Mouse (Mus musculus) midbrain, postnatal 0 days (tissue): Measurements from ENCODE around the gene Tmco1. TPM values are rescaled to one million over a fixed set of nuclear protein-coding genes. Genes with fewer than 3 reads are reported as not detected.

Experiments used
- ATAC-seq: fragments of 200-750 bp; cut with Nextera tagmentation; 2 replicates; pipeline ENCODE4 v1.8.0; 2017; ENCODE audit warnings: moderate number of reproducible peaks, mild to moderate bottlenecking, moderate TSS enrichment, moderate library complexity; ENCODE audit not compliant: low FRiP score
- DNase-seq: peaks from one replicate; pipeline ENCODE4 v3.0.0-alpha.2; 2015; ENCODE audit warnings: low spot score
- H3K27ac ChIP-seq: fragments of 300-500 bp; sonication (generic); 2 replicates; pipeline ENCODE4 v1.5.1; 2014; ENCODE audit warnings: low read depth, mild to moderate bottlenecking, low read length, mixed read lengths
- H3K27me3 ChIP-seq: fragments of 300-500 bp; sonication (generic); 2 replicates; pipeline ENCODE4 v1.6.1; 2014; ENCODE audit warnings: low read length, control low read depth, mixed read lengths; ENCODE audit not compliant: insufficient read depth
- H3K36me3 ChIP-seq: fragments of 300-500 bp; sonication (generic); 2 replicates; pipeline ENCODE4 v1.6.1; 2014; ENCODE audit warnings: low read length, control low read depth, mixed read lengths; ENCODE audit not compliant: insufficient read depth
- H3K4me1 ChIP-seq: fragments of 300-500 bp; sonication (generic); 2 replicates; pipeline ENCODE4 v1.6.1; 2014; ENCODE audit warnings: mild to moderate bottlenecking, control low read depth, antibody characterized with exemption, low read length, mixed read lengths; ENCODE audit not compliant: insufficient read depth
- H3K4me2 ChIP-seq: fragments of 300-500 bp; sonication (generic); 2 replicates; pipeline ENCODE4 v1.6.1; 2014; ENCODE audit warnings: low read depth, mild to moderate bottlenecking, low read length, mixed read lengths; ENCODE audit not compliant: poor library complexity, severe bottlenecking
- H3K4me3 ChIP-seq: fragments of 300-500 bp; sonication (generic); 2 replicates; pipeline ENCODE4 v1.5.1; 2014; ENCODE audit warnings: low read depth, mild to moderate bottlenecking, low read length, moderate library complexity
- H3K9ac ChIP-seq: fragments of 300-500 bp; sonication (generic); replicated peaks from 2 replicates; pipeline ENCODE4 v1.6.1; 2014; ENCODE audit warnings: mild to moderate bottlenecking, low read length, moderate library complexity, mixed read lengths; ENCODE audit not compliant: poor library complexity, severe bottlenecking
- H3K9me3 ChIP-seq: fragments of 300-500 bp; sonication (generic); 2 replicates; pipeline ENCODE4 v1.6.1; 2016; ENCODE audit warnings: low read length, control low read depth
- CTCF ChIP-seq: IDR thresholded peaks from 2 replicates; pipeline ENCODE4 v1.5.1; 2016; ENCODE audit warnings: antibody characterized with exemption, mild to moderate bottlenecking
- WGBS: fragments of 180-500 bp; shearing (Covaris S2); extraction: QIAGEN DNeasy Blood & Tissue Kit; methylation state at CpG from one replicate; pipeline ENCODE4 v1.1.7; 2014; 5-methylcytosine and 5-hydroxymethylcytosine counted together
- polyA plus RNA-seq: library from polyadenylated mRNA; unstranded; fragments of >200 nt; fragmentation: Nextera tagmentation; extraction: Ambion mirVana; gene quantifications from 2 replicates; pipeline ENCODE4 v1.2.1, GENCODE M21; 2015
- total RNA-seq: library from RNA; depleted of rRNA; stranded (reverse); fragments of >200 nt; gene quantifications from 2 replicates; pipeline ENCODE4 v1.2.3, GENCODE M21; 2014

Gene Tmco1
- total and polyA plus RNA-seq, 2 experiments from 2014 or later = 40.7 to 74.9 TPM

DNA sequence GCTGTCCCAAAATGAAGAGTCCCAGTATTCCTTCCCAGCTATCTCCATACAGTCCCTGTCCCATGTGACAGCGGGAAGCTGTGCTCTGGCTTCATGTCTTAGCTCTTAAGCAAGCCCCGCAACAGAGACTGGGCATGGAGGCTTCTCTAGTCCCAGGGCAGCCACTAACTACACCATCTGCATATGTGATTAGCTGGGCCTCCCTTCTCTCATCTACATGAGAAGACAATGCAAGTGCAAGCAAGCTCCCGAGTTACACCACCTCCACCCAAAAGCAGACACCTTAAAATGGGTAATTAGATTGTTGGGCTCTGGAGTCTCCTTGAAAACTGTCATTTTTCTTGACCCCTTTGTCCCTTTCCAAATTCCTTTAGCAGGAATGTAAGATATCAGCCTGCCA lies 26.1 kb upstream of the Tmco1 start:
- Histone ChIP-seq H3K9ac (no peak overlapping the region), H3K27ac (no peak overlapping the region), H3K4me3 (no peak overlapping the region), H3K36me3 (no peaks in the 10 kb centered on the region), H3K4me1 (peaks cover 3% of the 10 kb centered on the region; the same call in 1 of the 2 replicates), H3K9me3 (no peaks in the 10 kb centered on the region), H3K27me3 (no peaks in the 10 kb centered on the region), H3K4me2 (0 out of 2 replicates have a peak overlapping the region, but pooled peaks have one; percentile 79)
- WGBS = 55% methylated on average over 3 of the region's 3 CpGs
- DNase-seq (no peak), ATAC-seq (no peak)
- no peak for TF ChIP-seq CTCF

DNA sequence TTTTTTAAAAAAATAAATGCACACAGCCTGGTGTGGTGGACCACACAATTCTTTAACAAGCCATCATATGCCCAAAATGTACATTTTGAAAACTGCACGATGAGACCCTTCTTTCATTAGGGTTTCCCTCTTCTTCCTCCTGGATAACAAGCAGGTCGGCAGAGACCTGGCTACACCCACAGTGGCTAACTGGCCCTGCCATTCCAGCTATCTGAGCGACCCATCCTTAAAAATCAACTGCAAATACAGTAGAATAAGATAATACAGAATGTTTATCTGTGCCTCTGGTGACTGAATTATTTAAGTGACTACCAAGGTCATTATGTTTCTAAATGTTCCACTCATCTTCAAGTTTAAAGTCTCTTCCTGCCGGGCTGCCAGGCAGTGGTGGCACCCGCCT lies 25.4 kb upstream of the Tmco1 start:
- ATAC-seq (no peak), DNase-seq (no peak)
- no peaks in the 10 kb centered on the region for H3K27me3 ChIP-seq
- no peak overlapping the region for H3K9ac ChIP-seq
- no peaks in the 10 kb centered on the region for H3K36me3 ChIP-seq
- no peak overlapping the region for H3K27ac ChIP-seq
- H3K9me3 ChIP-seq = no peaks in the 10 kb centered on the region
- H3K4me1 ChIP-seq = peaks cover 3% of the 10 kb centered on the region; the same call in 1 of the 2 replicates
- H3K4me2 ChIP-seq = peak overlapping the region; percentile 79
- TF ChIP-seq CTCF = no peak
- peak overlapping the region; percentile 92; the same call in 1 of the 2 replicates for H3K4me3 ChIP-seq
- 58% methylated on average over 5 of the region's 5 CpGs for WGBS

DNA sequence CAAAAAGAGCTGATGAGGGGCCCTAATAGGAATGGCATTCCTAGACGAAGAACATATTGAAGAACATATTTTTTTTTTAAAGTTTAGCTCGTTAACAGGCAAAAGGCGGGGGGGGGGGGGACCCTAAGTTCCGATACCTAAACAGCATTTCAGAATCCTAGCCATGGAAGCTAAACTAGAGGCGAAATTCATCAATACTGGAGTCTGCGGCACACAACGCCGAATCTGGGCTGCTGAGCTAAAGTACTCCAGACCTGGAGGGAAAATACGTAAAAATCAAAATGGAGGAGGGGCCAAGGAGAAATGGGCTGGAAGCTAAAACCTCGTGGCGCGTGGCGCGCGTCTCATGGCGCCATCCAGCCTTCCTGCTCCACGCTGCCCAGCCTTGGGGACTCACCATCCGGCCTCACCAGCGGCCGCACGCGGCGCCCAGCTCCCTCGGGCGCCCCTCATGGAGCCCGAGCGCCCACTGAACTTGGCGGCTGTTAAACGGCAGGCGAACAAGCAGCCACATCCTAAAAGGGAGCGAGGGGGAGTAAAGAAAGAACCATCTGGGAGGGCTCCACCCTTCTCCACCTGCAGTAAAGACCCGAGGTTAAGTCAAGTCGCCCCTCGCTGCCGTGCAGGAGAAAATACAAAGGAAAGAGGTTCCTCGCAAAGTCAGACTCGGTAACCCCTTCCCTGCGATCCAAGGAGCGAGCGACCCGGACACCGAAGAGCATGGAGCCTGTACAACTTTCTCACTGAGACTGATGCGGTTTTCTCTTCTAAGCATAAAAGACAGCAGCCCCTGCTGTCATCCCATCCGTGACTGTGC lies 24.5 kb upstream of the Tmco1 start:
- Histone ChIP-seq H3K27me3 (no peaks in the 10 kb centered on the region), H3K4me1 (peaks cover 3% of the 10 kb centered on the region; the same call in 1 of the 2 replicates), H3K4me2 (peak overlapping the region; percentile 79), H3K36me3 (no peaks in the 10 kb centered on the region), H3K9me3 (no peaks in the 10 kb centered on the region), H3K4me3 (peak overlapping the region; percentile 92), H3K9ac (peak overlapping the region; percentile 84), H3K27ac (peak overlapping the region; percentile 88)
- DNase-seq (peak; percentile 72), ATAC-seq (peak; percentile 31)
- no peak for TF ChIP-seq CTCF
- 1% methylated on average over 44 of the region's 44 CpGs for WGBS

DNA sequence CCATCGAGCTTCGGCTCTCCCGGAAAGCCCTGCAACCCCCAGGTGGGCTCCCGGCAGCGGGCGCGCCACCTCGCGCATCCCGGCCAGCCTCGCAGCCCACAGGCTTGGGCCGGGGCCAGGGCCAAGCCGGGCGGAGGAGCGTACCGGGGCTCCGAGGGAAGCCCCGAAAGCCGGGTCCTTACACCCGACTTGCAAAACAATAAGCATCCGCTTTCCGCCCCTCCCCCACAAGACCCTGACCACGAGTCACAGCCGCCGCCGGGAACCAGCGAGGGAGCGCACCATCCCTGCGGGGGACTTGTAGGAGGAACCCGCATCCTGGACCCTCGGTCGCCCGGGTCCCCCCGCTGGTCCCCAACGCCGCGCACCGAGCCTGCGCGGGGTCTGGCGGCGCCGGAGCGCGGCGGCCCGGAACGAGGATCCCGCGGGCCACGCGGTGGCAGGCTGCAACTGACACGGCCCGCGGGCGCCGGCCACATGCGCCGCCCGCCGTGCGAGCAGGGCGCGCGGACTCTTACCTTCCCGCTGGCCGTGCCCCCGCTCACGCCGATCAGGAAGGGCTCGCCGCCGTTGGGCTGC lies 23.8 kb upstream of the Tmco1 start:
- 0% methylated on average over 56 of the region's 73 CpGs for WGBS
- ATAC-seq = peak; percentile 48
- DNase-seq = peak; percentile 65

DNA sequence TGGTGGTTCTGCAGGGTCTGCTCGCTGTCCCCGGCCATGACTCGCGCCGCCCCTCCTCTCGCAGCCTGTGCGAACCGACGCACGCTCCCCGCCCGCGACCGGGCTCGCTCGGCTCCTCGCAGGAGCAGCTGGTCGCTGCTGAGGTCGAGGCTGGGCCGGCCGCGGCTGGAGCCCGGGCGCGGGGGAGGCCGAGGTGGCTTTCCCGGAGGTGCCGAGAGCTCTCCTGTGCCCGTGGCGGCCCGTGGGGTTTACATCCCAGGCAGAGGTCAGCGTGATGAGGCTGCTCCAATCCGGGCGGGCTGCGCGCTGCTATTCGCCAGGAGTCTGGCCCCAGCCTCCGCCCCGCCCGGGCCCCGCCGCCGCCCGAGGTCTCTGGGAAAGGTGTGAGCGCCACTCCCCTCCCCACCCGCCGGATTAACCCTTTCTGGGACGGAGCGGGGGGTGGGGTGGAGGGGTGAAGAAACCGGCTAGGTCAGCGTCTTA lies 23.3 kb upstream of the Tmco1 start:
- no peaks in the 10 kb centered on the region for H3K36me3 ChIP-seq
- ATAC-seq (peak; percentile 87), DNase-seq (peak; percentile 82)
- H3K4me2 ChIP-seq = peak overlapping the region; percentile 79
- H3K4me3 ChIP-seq = peak overlapping the region; percentile 92
- H3K4me1 ChIP-seq = peaks cover 3% of the 10 kb centered on the region; the same call in 1 of the 2 replicates
- H3K9ac ChIP-seq = peak overlapping the region; percentile 84
- TF ChIP-seq CTCF = no peak
- no peaks in the 10 kb centered on the region for H3K9me3 ChIP-seq
- WGBS = 2% methylated on average over 45 of the region's 51 CpGs
- no peaks in the 10 kb centered on the region; the same call in 1 of the 2 replicates for H3K27me3 ChIP-seq
- H3K27ac ChIP-seq = peak overlapping the region; percentile 88

More for the DNA sequence above, 23.8 kb upstream of the Tmco1 start:
- Histone ChIP-seq H3K9ac (peak overlapping the region; percentile 84), H3K36me3 (no peaks in the 10 kb centered on the region), H3K27ac (peak overlapping the region; percentile 88), H3K4me3 (peak overlapping the region; percentile 92), H3K27me3 (no peaks in the 10 kb centered on the region), H3K4me1 (peaks cover 3% of the 10 kb centered on the region; the same call in 1 of the 2 replicates), H3K4me2 (peak overlapping the region; percentile 79), H3K9me3 (no peaks in the 10 kb centered on the region)
- peak; percentile 20; the same call in 1 of the 2 replicates for TF ChIP-seq CTCF

DNA sequence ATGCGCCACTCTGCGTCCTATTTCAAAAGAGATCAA lies 23.0 kb upstream of the Tmco1 start, which contains the start of gene Uck2:
Uck2 (minus strand) TSS at position 1 of the 36 bp plus-strand sequence.
- Histone ChIP-seq H3K4me2 (peak within 1 kb of the TSS; percentile 79), H3K36me3 (no peaks in the 10 kb centered on the region), H3K27me3 (no peaks in the 10 kb centered on the region; the same call in 1 of the 2 replicates), H3K27ac (peak within 1 kb of the TSS; percentile 88), H3K9ac (peak within 1 kb of the TSS; percentile 84), H3K4me3 (peak within 1 kb of the TSS; percentile 92), H3K9me3 (no peaks in the 10 kb centered on the region), H3K4me1 (peaks cover 3% of the 10 kb centered on the region; the same call in 1 of the 2 replicates)
- DNase-seq = no peak
- 0% methylated on average over 2 of the region's 2 CpGs for WGBS
- TF ChIP-seq CTCF = no peak
- no peak for ATAC-seq
